Mouse (Mus musculus): ENCODE results near the gene Dgat2.

GRCm38 (mm10) chr7:99158904-99159303, 23.6 kb downstream of the Dgat2 start:
- TF ChIP-seq CTCF (IDR thresholded peaks at IDR 0.05; ENCODE audit: low read depth) (no peak), EP300 (IDR thresholded peaks at IDR 0.05; ENCODE audit: low read depth) (no peak)
